8 mouse cellular contexts compared by ENCODE assay signal in the genomic region with DNA sequence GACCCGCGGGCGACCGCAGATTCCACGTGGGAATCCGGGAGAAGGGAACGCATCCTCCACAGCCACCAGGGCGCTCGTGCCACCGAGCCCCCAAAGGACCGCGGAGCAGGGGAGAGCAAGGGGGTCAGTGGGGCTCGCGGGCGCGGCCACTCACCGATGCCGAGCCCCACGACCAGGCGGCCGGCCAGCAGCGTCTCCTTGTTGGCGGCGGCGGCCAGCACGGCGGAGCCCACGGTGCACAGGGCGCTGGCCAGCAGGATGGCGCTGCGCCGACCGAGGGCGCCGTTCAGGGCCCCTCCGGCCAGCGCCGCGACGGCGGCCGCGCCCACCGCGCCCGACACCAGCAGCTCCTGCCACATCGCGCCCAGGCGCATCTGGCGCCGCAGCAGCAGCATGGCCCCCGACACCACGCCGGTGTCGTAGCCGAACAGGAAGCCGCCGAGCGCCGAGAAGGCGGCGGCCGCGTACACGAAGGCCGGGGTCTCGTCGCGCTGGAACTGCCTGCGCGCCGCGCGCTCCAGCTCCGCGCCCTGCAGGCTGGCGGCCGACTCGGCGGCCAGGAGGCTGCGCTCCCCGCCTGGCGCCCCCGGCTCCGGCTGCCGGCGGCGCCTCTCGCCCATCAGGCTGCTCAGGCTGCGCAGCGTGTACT. TPM values are rescaled to one million over a fixed set of nuclear protein-coding genes. Genes with fewer than 3 reads are reported as not detected.
DNase-seq lines count a peak whose midpoint lies in the region; ATAC-seq and TF ChIP-seq lines count a peak whose summit lies in the region.

No protein-coding gene starts in this region.

- under 1% methylated on average over 90 of the region's 91 CpGs for WGBS in heart, embryonic 12.5 days
- WGBS in limb, embryonic 10.5 days: under 1% methylated on average over 91 of the region's 91 CpGs

- peaks cover 38% of the 10 kb centered on the region for H3K27me3 ChIP-seq in E14TG2a.4 (ENCODE audit: insufficient read depth, low read length)
- peaks cover 12% of the 10 kb centered on the region; the same call in 1 of the 2 replicates for H3K27me3 ChIP-seq in heart, embryonic 12.5 days (replicated peaks)
- H3K27me3 ChIP-seq in limb, embryonic 10.5 days (ENCODE audit: low read depth, poor library complexity, severe bottlenecking): peaks cover 21% of the 10 kb centered on the region
- no peaks in the 10 kb centered on the region for H3K27me3 ChIP-seq in testis, adult 2 months (ENCODE audit: control insufficient read depth, insufficient read depth, low read length)

- no peak for TF ChIP-seq POLR2A in testis, adult 2 months (IDR thresholded peaks at IDR 0.05; ENCODE audit: control insufficient read depth, low read depth, low read length)

- peak overlapping the region; percentile 88 for H3K4me3 ChIP-seq in E14TG2a.4 (replicated peaks; ENCODE audit: low read length)
- H3K4me3 ChIP-seq in heart, embryonic 12.5 days: peak overlapping the region; percentile 76
- H3K4me3 ChIP-seq in limb, embryonic 10.5 days: peak overlapping the region; percentile 80
- H3K4me3 ChIP-seq in testis, adult 2 months (ENCODE audit: control insufficient read depth, low read depth, low read length): peak overlapping the region; percentile 89

- peak overlapping the region; percentile 62 for H3K27ac ChIP-seq in heart, embryonic 12.5 days (ENCODE audit: poor library complexity, severe bottlenecking)
- H3K27ac ChIP-seq in limb, embryonic 10.5 days: peak overlapping the region; percentile 86
- no peak overlapping the region for H3K27ac ChIP-seq in testis, adult 2 months (ENCODE audit: control insufficient read depth, insufficient read depth, low read depth, low read length)

- ATAC-seq in heart, embryonic 12.5 days (ENCODE audit: insufficient number of reproducible peaks, low FRiP score): peak; percentile 84

- peak overlapping the region; percentile 86 for H3K9ac ChIP-seq in heart, embryonic 12.5 days

- peak; percentile 61 for DNase-seq in NIH3T3 (ENCODE audit: low read depth)
- peak; percentile 26 for DNase-seq in embryo, embryonic 11.5 days (ENCODE audit: low read depth, low spot score)
- peak; percentile 73 for DNase-seq in limb, embryonic 10.5 days (ENCODE audit: low spot score)
- peak; percentile 64 for DNase-seq in mesoderm, embryonic 11.5 days (ENCODE audit: low read depth, low spot score)
- no peak for DNase-seq in c-Kit-positive CD71-positive TER-119-positive erythroid progenitor cells, embryonic 14.5 days (ENCODE audit: low spot score)

- TF ChIP-seq CTCF in E14TG2a.4 (conservative IDR thresholded peaks at IDR 0.05; ENCODE audit: low read length): no peak
- TF ChIP-seq CTCF in testis, adult 2 months (IDR thresholded peaks at IDR 0.05; ENCODE audit: control insufficient read depth, insufficient read depth, insufficient replicate concordance, low read depth, low read length): no peak

- H3K9me3 ChIP-seq in E14TG2a.4 (ENCODE audit: low read length): no peaks in the 10 kb centered on the region
- H3K9me3 ChIP-seq in heart, embryonic 12.5 days (replicated peaks): peaks cover 4% of the 10 kb centered on the region
- no peaks in the 10 kb centered on the region for H3K9me3 ChIP-seq in limb, embryonic 10.5 days (replicated peaks)

- no peaks in the 10 kb centered on the region for H3K36me3 ChIP-seq in E14TG2a.4 (ENCODE audit: insufficient read depth, low read length)
- H3K36me3 ChIP-seq in heart, embryonic 12.5 days: no peaks in the 10 kb centered on the region
- H3K36me3 ChIP-seq in limb, embryonic 10.5 days: no peaks in the 10 kb centered on the region
- no peaks in the 10 kb centered on the region for H3K36me3 ChIP-seq in testis, adult 2 months (ENCODE audit: control insufficient read depth, insufficient read depth, low read length)

- H3K4me1 ChIP-seq in E14TG2a.4 (replicated peaks; ENCODE audit: low read depth, low read length): peaks cover 15% of the 10 kb centered on the region
- 0 out of 2 replicates have a peak, but pooled peaks cover 10% of the 10 kb centered on the region for H3K4me1 ChIP-seq in heart, embryonic 12.5 days (replicated peaks)
- peaks cover 13% of the 10 kb centered on the region for H3K4me1 ChIP-seq in limb, embryonic 10.5 days
- peaks cover 6% of the 10 kb centered on the region for H3K4me1 ChIP-seq in testis, adult 2 months (ENCODE audit: control insufficient read depth, insufficient read depth, low read length)

- H3K4me2 ChIP-seq in heart, embryonic 12.5 days: peak overlapping the region; percentile 99

RNA-seq across cellular contexts. Expression of a gene that starts 0.5 kb away (rescaled TPM):
- polyA plus RNA-seq in heart, embryonic 12.5 days (2016; fragmentation: Nextera tagmentation; extraction: Ambion mirVana): 2.2 and 2.5 TPM in 2 replicates
- 0.46 and 0.99 TPM in 2 replicates for polyA plus RNA-seq in limb, embryonic 10.5 days (2016; fragmentation: Nextera tagmentation; extraction: Ambion mirVana)
- 0.14 and 0.19 TPM in 2 replicates for polyA plus RNA-seq in testis, adult 2 months (2012; rRNA removed)
